Mouse (Mus musculus) heart, postnatal 4 days (tissue): ENCODE measurements around the gene Nxnl1. TPM values are rescaled to one million over a fixed set of nuclear protein-coding genes. Genes with fewer than 3 reads are reported as not detected.

ENCODE experiments used
- DNase-seq: peaks from one replicate; pipeline ENCODE4 v3.0.0; 2021
- total RNA-seq, 2 experiments: library from RNA; stranded (reverse); gene quantifications; 2 replicates each; pipeline ENCODE4 v1.2.3; 2021

The Nxnl1 gene
- total RNA-seq, 2 experiments from 2014 or later = not detected

DNA sequence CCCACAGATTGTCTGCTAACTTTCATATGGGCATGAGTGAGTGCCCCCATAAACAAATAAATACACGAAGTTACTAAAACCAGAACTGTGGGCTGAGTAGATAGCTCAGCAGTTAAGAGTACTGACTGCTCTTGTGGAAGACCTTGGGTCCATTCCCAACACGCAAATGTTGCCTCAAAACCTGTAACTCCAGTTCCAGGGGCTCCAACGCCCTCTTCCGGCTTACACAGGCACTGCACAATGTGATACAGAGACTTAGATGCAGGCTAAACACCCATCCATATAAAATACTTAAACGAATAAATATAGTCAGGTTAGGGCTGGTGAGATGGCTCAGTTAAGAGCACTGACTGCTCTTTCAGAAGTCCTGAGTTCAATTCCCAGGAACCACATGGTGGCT lies 51.4 kb downstream of the Nxnl1 start:
- DNase-seq = no peak

DNA sequence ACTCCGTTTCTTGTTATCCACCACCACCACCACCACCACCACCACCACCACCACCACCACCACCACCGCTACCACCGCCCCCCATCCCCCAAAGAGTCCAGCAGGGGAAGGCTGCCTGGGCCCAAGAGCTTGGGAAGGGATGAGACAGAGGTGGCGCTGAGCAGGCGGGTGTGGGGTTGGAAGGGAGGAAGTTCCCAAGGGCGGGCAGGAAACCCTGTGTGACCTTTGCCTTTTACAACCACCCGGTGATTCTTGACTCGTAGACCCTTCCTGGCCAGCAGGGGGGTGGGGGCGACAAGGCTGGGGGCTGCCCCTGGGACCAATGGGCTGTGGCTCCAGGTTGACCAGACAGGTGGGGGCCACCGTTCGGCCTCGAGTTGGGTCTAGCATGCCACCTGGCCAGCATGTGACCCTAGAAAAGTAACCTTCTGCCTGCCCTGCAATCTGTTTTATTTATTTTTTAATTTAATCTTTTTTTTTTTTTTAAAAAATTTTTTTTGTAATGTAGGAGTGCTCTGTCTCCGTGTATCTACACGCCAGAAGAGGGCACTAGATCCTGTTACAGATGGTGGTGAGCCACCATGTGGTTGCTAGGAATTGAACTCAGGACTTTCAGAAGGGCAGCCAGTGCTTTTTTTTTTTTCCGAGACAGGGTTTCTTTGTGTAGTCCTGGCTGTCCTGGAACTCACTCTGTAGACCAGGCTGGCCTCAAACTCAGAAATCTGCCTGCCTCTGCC lies 53.2 kb downstream of the Nxnl1 start:
- no peak for DNase-seq

DNA sequence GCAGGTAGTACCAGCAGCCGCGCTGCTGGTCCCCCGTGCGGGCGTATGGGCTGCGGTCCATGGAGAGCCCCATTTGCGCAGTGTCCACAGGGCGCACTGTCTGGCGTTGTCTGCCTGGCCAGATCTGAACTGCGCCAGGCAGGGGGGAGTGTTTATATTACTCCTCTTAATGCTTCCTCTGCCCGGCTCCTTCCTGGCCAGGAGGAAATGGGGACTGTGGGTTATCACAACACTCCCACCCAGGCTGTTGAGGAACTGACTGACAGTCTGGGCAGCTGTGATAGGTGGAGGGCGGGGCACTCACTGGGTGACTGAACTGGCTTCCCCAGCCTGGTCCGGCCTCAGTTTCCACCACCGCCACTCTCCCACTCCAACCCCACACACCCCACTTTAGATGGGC lies 54.8 kb downstream of the Nxnl1 start, which contains the start of gene Plvap:
Gene Plvap, minus strand, starts transcription at position 109 of the 400 bp plus-strand sequence.
- DNase-seq = no peak

Other genes starting within 250 kb of the Nxnl1 start
- gene Use1, start 199.8 kb downstream of the Nxnl1 start, total RNA-seq = 100 to 1,000 TPM in 1 of 2 experiments, 10 to 100 TPM in 1; 99.4 to 106 TPM
- 1 to 10 TPM; 7.9 to 9.9 TPM for gene Ocel1, start 195.3 kb downstream of the Nxnl1 start, total RNA-seq
- gene Nr2f6, start 184.6 kb downstream of the Nxnl1 start, total RNA-seq = 10 to 100 TPM; 64.9 to 66.4 TPM
- gene Ushbp1, start 170.8 kb downstream of the Nxnl1 start, total RNA-seq = 10 to 100 TPM; 27.2 to 27.9 TPM
- 10 to 100 TPM; 69.4 to 70.7 TPM for gene Babam1, start 169.7 kb downstream of the Nxnl1 start, total RNA-seq
- 1 to 10 TPM; 9.8 TPM for gene Ankle1, start 160.6 kb downstream of the Nxnl1 start, total RNA-seq
- 10 to 100 TPM; 37.7 to 39.3 TPM for gene Abhd8, start 102.9 kb downstream of the Nxnl1 start, total RNA-seq
- gene Mrpl34, start 101.6 kb downstream of the Nxnl1 start, total RNA-seq = 100 to 1,000 TPM in 1 of 2 experiments, 10 to 100 TPM in 1; 96.0 to 107 TPM
- 10 to 100 TPM; 42.0 to 46.2 TPM for gene Dda1, start 97.4 kb downstream of the Nxnl1 start, total RNA-seq
- gene Ano8, start 80.6 kb downstream of the Nxnl1 start, total RNA-seq = 10 to 100 TPM; 13.5 to 15.4 TPM
- gene Gtpbp3, start 78.5 kb downstream of the Nxnl1 start, total RNA-seq = 10 to 100 TPM; 17.8 to 20.1 TPM
- gene Plvap, start 54.8 kb downstream of the Nxnl1 start, total RNA-seq = 10 to 100 TPM; 35.8 to 43.2 TPM
- under 1 TPM; 0.14 to 0.29 TPM for gene Ccdc194, start 40.9 kb downstream of the Nxnl1 start, total RNA-seq
- gene Bst2, start 29.1 kb downstream of the Nxnl1 start, total RNA-seq = 10 to 100 TPM; 12.8 to 13.8 TPM
- 10 to 100 TPM; 31.6 to 32.4 TPM for gene Mvb12a, start 23.7 kb downstream of the Nxnl1 start, total RNA-seq
- not detected for gene Tmem221, start 7.7 kb downstream of the Nxnl1 start, total RNA-seq
- 10 to 100 TPM; 77.0 to 80.3 TPM for gene Slc27a1, start 2.3 kb upstream of the Nxnl1 start, total RNA-seq
- 10 to 100 TPM; 92.0 to 95.5 TPM for gene Pgls, start 25.6 kb upstream of the Nxnl1 start, total RNA-seq
- 1 to 10 TPM; 1.3 to 2.3 TPM for gene Fam129c, start 31.0 kb upstream of the Nxnl1 start, total RNA-seq
- 10 to 100 TPM; 48.0 to 50.3 TPM for gene Colgalt1, start 44.4 kb upstream of the Nxnl1 start, total RNA-seq
- 1 to 10 TPM; 1.3 to 1.4 TPM for gene Unc13a, start 105.2 kb upstream of the Nxnl1 start, total RNA-seq
- gene Jak3, start 109.7 kb upstream of the Nxnl1 start, total RNA-seq = 10 to 100 TPM; 15.8 TPM
- 1 to 10 TPM; 6.6 to 6.9 TPM for gene Insl3, start 122.6 kb upstream of the Nxnl1 start, total RNA-seq
- gene B3gnt3, start 135.2 kb upstream of the Nxnl1 start, total RNA-seq = 1 to 10 TPM; 7.5 to 7.6 TPM
- gene Fcho1, start 159.1 kb upstream of the Nxnl1 start, total RNA-seq = 1 to 10 TPM; 1.6 to 2.4 TPM